Mouse (Mus musculus): ENCODE data around the gene Dok1. TPM values are rescaled to one million over a fixed set of nuclear protein-coding genes. Genes with fewer than 3 reads are reported as not detected.

Dok1 gene
- polyA plus RNA-seq (2017; shearing (Covaris generic)): 10 to 100 TPM; 36.1 to 52.2 TPM

GRCm38 (mm10) chr6:83033249-83034185 is at the start of gene Dok1, which contains the start of gene Loxl3:
Dok1 (minus strand) TSS chr6:83033471.
Loxl3 (plus strand) TSS chr6:83034173.

GRCm38 (mm10) chr6:83077630-83078323 is 44.5 kb upstream of the Dok1 start, which contains the start of gene Pcgf1:
Pcgf1 (plus strand) TSS chr6:83077869.

GRCm38 (mm10) chr6:83070247-83070310 is 36.8 kb upstream of the Dok1 start, which contains the start of gene Tlx2:
Tlx2 (minus strand) TSS chr6:83070293.

GRCm38 (mm10) chr6:83057790-83058189 is 24.5 kb upstream of the Dok1 start, which contains the start of gene Dqx1:
Dqx1 (plus strand) TSS chr6:83057844.

GRCm38 (mm10) chr6:83054871-83055431 is 21.7 kb upstream of the Dok1 start, which contains the start of gene Htra2:
Htra2 (minus strand) TSS chr6:83055273.

GRCm38 (mm10) chr6:83054074-83054851 is 21.0 kb upstream of the Dok1 start, which contains the start of gene Aup1:
Aup1 (plus strand) TSS chr6:83054521.

Other genes starting within 250 kb of the Dok1 start
- 10 to 100 TPM in 1 of 2 experiments, 1 to 10 TPM in 1; 7.1 to 20.7 TPM for gene Sema4f, start 93.7 kb downstream of the Dok1 start, polyA plus RNA-seq (2017; shearing (Covaris generic))
- gene M1ap, start 86.6 kb downstream of the Dok1 start, polyA plus RNA-seq (2017; shearing (Covaris generic)): 1 to 10 TPM in 1 of 2 experiments, under 1 TPM in 1; 0.43 to 1.6 TPM
- 1 to 10 TPM in 1 of 2 experiments, under 1 TPM in 1; 0.45 to 1.5 TPM for gene Loxl3, start 702 bp upstream of the Dok1 start, polyA plus RNA-seq (2017; shearing (Covaris generic))
- gene Aup1, start 21.1 kb upstream of the Dok1 start, polyA plus RNA-seq (2017; shearing (Covaris generic)): 100 to 1,000 TPM; 515 to 545 TPM
- 10 to 100 TPM; 65.2 to 79.9 TPM for gene Htra2, start 21.8 kb upstream of the Dok1 start, polyA plus RNA-seq (2017; shearing (Covaris generic))
- 1 to 10 TPM; 4.0 to 5.2 TPM for gene Dqx1, start 24.4 kb upstream of the Dok1 start, polyA plus RNA-seq (2017; shearing (Covaris generic))
- gene Tlx2, start 36.8 kb upstream of the Dok1 start, polyA plus RNA-seq (2017; shearing (Covaris generic)): 1 to 10 TPM in 1 of 2 experiments, not detected in 1; 1.1 TPM
- gene Pcgf1, start 44.4 kb upstream of the Dok1 start, polyA plus RNA-seq (2017; shearing (Covaris generic)): 10 to 100 TPM; 43.3 to 49.9 TPM
- under 1 TPM in 1 of 2 experiments, not detected in 1; 0.71 TPM for gene Lbx2, start 52.9 kb upstream of the Dok1 start, polyA plus RNA-seq (2017; shearing (Covaris generic))
- gene Ccdc142, start 68.1 kb upstream of the Dok1 start, polyA plus RNA-seq (2017; shearing (Covaris generic)): 10 to 100 TPM in 1 of 2 experiments, 1 to 10 TPM in 1; 6.6 to 25.0 TPM
- 10 to 100 TPM; 12.7 to 25.2 TPM for gene Gm42688, start 68.1 kb upstream of the Dok1 start, polyA plus RNA-seq (2017; shearing (Covaris generic))
- gene Mrpl53, start 75.6 kb upstream of the Dok1 start, polyA plus RNA-seq (2017; shearing (Covaris generic)): 10 to 100 TPM; 52.5 to 67.4 TPM
- gene Mogs, start 82.0 kb upstream of the Dok1 start, polyA plus RNA-seq (2017; shearing (Covaris generic)): 100 to 1,000 TPM; 137 to 144 TPM
- 10 to 100 TPM; 70.7 to 97.0 TPM for gene Wbp1, start 88.1 kb upstream of the Dok1 start, polyA plus RNA-seq (2017; shearing (Covaris generic))
- 10 to 100 TPM; 44.9 to 52.2 TPM for gene Ino80b, start 92.0 kb upstream of the Dok1 start, polyA plus RNA-seq (2017; shearing (Covaris generic))
- gene Rtkn, start 102.0 kb upstream of the Dok1 start, polyA plus RNA-seq (2017; shearing (Covaris generic)): 1 to 10 TPM in 1 of 2 experiments, under 1 TPM in 1; 0.61 to 1.1 TPM
- under 1 TPM in 1 of 2 experiments, not detected in 1; 0.35 TPM for gene Wdr54, start 122.9 kb upstream of the Dok1 start, polyA plus RNA-seq (2017; shearing (Covaris generic))
- not detected for gene 1700003E16Rik, start 122.9 kb upstream of the Dok1 start, polyA plus RNA-seq (2017; shearing (Covaris generic))
- 100 to 1,000 TPM in 1 of 2 experiments, 10 to 100 TPM in 1; 65.2 to 105 TPM for gene Dctn1, start 132.4 kb upstream of the Dok1 start, polyA plus RNA-seq (2017; shearing (Covaris generic))
- under 1 TPM; 0.48 to 0.61 TPM for gene Slc4a5, start 186.4 kb upstream of the Dok1 start, polyA plus RNA-seq (2017; shearing (Covaris generic))